Mouse (Mus musculus) heart, embryonic 12.5 days (tissue): ENCODE measurements around the gene Dppa1. TPM values are rescaled to one million over a fixed set of nuclear protein-coding genes. Genes with fewer than 3 reads are reported as not detected.
"Not testable (repeated sequence)": the region's sequence is repeated elsewhere in the genome, so short reads cannot be mapped to it uniquely, and the experiment has no call there.

Experiments
- ATAC-seq: fragments of 200-750 bp; cut with Nextera tagmentation; 2 replicates; pipeline ENCODE4 v1.8.0; 2017; ENCODE audit warnings: moderate TSS enrichment, moderate library complexity; ENCODE audit not compliant: insufficient number of reproducible peaks, low FRiP score
- H3K27ac ChIP-seq: fragments of 300-500 bp; sonication (generic); 2 replicates; pipeline ENCODE4 v1.5.1; 2016; ENCODE audit warnings: mild to moderate bottlenecking, moderate library complexity; ENCODE audit not compliant: poor library complexity, severe bottlenecking
- H3K27me3 ChIP-seq: fragments of 300-500 bp; sonication (generic); replicated peaks from 2 replicates; pipeline ENCODE4 v1.6.1; 2016; ENCODE audit warnings: mild to moderate bottlenecking, moderate library complexity
- H3K36me3 ChIP-seq: fragments of 300-500 bp; sonication (generic); 2 replicates; pipeline ENCODE4 v1.6.1; 2016; ENCODE audit warnings: mild to moderate bottlenecking, moderate library complexity
- H3K4me1 ChIP-seq: fragments of 300-500 bp; sonication (generic); replicated peaks from 2 replicates; pipeline ENCODE4 v1.6.1; 2016; ENCODE audit warnings: mild to moderate bottlenecking
- H3K4me2 ChIP-seq: fragments of 300-500 bp; sonication (generic); 2 replicates; pipeline ENCODE4 v1.6.1; 2016; ENCODE audit warnings: mild to moderate bottlenecking, moderate library complexity
- H3K4me3 ChIP-seq: fragments of 300-500 bp; sonication (generic); 2 replicates; pipeline ENCODE4 v1.5.1; 2016; ENCODE audit warnings: mild to moderate bottlenecking
- H3K9ac ChIP-seq: fragments of 300-500 bp; sonication (generic); 2 replicates; pipeline ENCODE4 v1.6.1; 2016; ENCODE audit warnings: mild to moderate bottlenecking, moderate library complexity
- H3K9me3 ChIP-seq: fragments of 300-500 bp; sonication (generic); replicated peaks from 2 replicates; pipeline ENCODE4 v1.6.1; 2016; ENCODE audit warnings: mild to moderate bottlenecking, moderate library complexity
- whole genome bisulfite sequencing: fragments of 180-500 bp; shearing (Covaris S2); methylation state at CpG from one replicate; pipeline ENCODE4 v1.1.7; 2016; 5-methylcytosine and 5-hydroxymethylcytosine counted together
- polyA plus RNA-seq: library from polyadenylated mRNA; unstranded; fragments of >200 nt; fragmentation: Nextera tagmentation; extraction: Ambion mirVana; gene quantifications from 2 replicates; pipeline ENCODE4 v1.2.1, GENCODE M21; 2016

Dppa1 gene
- polyA plus RNA-seq, result not detected in 2 replicates

DNA sequence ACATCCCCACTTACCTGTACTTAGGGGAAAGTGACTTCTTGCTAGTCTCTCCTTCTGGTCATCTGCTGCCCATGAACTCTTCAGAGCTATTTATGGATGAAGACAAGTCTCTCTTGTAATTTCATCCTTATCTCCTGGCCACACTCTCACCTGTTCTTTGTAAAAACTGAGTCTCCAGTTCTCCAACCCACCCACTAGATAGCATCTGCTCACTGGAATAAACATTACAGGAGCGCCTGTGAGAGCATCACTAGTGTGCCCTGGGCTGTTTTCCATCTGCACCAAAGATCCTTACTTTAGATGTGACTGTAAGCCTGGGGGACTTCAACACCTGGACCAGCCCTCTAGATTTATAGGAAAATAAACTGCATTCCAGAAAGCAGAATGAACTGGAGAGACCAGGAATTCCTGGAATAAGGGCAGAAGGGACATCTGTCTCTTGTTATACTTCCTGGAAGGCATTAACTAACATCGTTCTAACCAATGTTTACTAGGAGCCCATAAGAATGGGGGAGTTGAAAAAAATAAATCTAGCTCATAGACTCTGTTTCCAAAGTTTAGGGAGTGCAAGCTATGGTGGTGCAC lies at the start of gene Dppa1:
Gene Dppa1 (minus strand): TSS at position 51 of the 585 bp plus-strand sequence.
- H3K4me2 ChIP-seq, result no peak within 1 kb of the TSS
- H3K36me3 ChIP-seq, result no peaks in the 10 kb centered on the region
- H3K4me1 ChIP-seq, result no peaks in the 10 kb centered on the region
- H3K27me3 ChIP-seq, result no peaks in the 10 kb centered on the region
- H3K27ac ChIP-seq, result no peak within 1 kb of the TSS
- H3K9me3 ChIP-seq, result no peaks in the 10 kb centered on the region
- ATAC-seq, result no peak
- WGBS, result 68% methylated on average over 2 of the region's 2 CpGs
- H3K9ac ChIP-seq, result no peak within 1 kb of the TSS
- no peak within 1 kb of the TSS for H3K4me3 ChIP-seq

DNA sequence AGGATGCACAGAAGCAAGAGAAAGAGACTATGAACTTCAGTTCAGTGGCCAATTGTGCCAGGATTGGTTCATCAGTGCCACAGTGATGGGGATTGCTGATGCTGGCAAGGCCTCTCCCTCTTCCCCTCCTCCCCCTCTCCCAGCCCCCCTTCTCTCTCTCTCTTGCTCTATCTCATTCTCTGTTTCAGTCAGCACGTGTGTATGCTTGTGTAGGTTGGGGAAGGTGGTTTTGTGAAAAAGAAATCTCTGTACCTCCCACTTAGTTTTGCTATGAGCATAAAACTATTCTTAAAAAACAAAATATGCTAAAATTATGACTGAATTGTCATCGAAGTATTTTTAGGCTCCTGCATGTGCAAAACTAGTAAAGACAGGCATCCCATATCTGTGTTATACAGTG lies 38.9 kb upstream of the Dppa1 start:
- Histone ChIP-seq H3K4me3 (no peak overlapping the region), H3K27me3 (no peaks in the 10 kb centered on the region), H3K36me3 (no peaks in the 10 kb centered on the region), H3K4me2 (no peak overlapping the region), H3K9me3 (no peaks in the 10 kb centered on the region), H3K27ac (no peak overlapping the region), H3K9ac (no peak overlapping the region), H3K4me1 (no peaks in the 10 kb centered on the region)
- ATAC-seq, result no peak
- 68% methylated on average over 2 of the region's 2 CpGs for WGBS

DNA sequence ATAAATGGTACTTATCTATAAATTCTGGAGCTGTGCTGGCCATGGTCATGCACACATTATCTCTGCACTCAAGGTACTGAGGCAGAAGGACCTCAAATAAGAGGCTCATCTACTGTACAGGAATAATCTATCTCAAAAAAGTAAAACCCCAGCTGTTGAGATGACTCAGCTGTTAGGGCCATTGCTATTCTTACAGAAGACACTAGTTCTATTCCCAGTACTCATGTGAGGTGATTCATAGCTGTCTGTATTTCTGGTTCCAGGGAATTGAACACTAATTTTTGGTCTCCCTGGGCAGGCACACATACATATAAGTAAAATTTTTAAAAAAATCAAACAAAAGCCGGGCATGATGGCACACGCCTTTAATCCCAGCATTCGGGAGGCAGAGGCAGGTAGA lies 38.0 kb upstream of the Dppa1 start:
- Histone ChIP-seq H3K9me3 (no peaks in the 10 kb centered on the region), H3K4me3 (no peak overlapping the region), H3K4me1 (no peaks in the 10 kb centered on the region), H3K4me2 (no peak overlapping the region), H3K27ac (no peak overlapping the region), H3K36me3 (no peaks in the 10 kb centered on the region), H3K9ac (no peak overlapping the region), H3K27me3 (no peaks in the 10 kb centered on the region)
- no peak for ATAC-seq
- WGBS, result 81% methylated on average over 3 of the region's 3 CpGs

DNA sequence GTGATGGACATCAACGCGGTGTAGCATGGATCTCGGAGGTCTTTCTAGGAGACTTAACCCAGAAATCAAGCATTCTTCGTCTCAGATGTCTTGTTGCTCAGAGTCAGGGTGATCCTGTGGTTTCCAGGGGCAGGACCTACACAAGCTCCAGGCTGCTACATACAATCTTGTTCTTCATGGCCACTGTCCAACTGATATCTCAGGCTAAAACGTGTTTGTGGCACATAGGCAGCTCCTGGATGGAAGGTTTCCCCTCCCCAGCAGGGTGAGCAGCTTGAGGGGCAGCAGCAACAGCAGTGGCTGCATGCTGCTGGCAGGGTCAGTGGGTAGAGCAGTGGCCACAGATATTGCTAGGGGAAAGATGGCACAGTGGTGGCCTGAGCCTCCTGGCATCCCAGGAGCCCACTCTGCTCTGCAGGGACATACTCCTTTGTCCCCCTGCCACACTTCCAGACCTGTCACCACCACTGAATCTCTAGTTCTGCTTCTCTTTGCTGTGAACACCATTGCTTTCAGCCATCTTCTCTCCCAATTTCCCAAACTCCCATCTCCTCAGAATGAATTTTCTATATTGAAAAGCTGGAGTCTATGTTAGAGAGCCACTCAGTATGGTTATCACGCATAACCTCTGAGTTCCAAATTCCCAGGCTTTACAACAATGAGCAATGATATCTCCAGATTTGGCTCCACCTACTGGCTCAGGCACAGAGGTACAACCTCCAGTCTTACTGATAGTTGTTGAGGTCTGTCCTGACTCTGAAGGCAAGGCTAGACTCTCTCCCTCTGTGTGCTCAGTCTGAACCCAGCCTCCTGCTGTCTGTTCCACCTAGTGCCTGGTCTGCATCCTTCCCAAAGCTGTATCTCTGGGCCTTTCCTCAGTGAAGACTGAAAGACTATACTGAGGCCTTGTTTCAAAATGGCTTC lies 36.8 kb upstream of the Dppa1 start:
- peak; percentile 45; the same call in 1 of the 2 replicates for ATAC-seq
- H3K4me1 ChIP-seq, result no peaks in the 10 kb centered on the region
- H3K4me2 ChIP-seq, result no peak overlapping the region
- no peaks in the 10 kb centered on the region for H3K36me3 ChIP-seq
- no peak overlapping the region for H3K9ac ChIP-seq
- H3K4me3 ChIP-seq, result no peak overlapping the region
- WGBS, result 55% methylated on average over 6 of the region's 6 CpGs
- no peaks in the 10 kb centered on the region for H3K9me3 ChIP-seq
- no peak overlapping the region for H3K27ac ChIP-seq
- H3K27me3 ChIP-seq, result no peaks in the 10 kb centered on the region

DNA sequence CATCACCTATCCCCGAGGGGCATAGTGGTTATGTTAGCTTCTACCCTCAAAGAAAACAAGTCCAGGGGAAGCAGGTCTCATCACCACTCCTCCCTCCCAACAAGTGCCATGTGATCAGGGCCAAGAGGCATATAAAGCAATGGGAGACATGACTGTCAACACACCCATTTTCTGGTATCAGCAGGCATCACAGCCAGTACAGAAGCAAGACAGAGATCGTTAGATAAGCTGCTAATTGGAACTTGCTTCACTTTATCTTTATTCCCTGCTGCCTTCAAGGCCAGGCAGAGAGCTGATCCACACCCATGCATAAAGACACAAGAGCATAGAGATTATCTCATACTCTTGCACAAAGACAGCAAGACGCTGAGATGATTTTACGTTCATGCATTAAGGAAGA lies 34.2 kb upstream of the Dppa1 start:
- H3K4me1 ChIP-seq, result no peaks in the 10 kb centered on the region
- no peak overlapping the region for H3K4me3 ChIP-seq
- WGBS, result 62% methylated on average over 4 of the region's 4 CpGs
- ATAC-seq, result no peak
- H3K9ac ChIP-seq, result no peak overlapping the region
- H3K36me3 ChIP-seq, result no peaks in the 10 kb centered on the region
- H3K9me3 ChIP-seq, result no peaks in the 10 kb centered on the region
- H3K27me3 ChIP-seq, result no peaks in the 10 kb centered on the region
- H3K27ac ChIP-seq, result no peak overlapping the region
- H3K4me2 ChIP-seq, result no peak overlapping the region

- Histone ChIP-seq H3K27ac (no peak overlapping the region), H3K4me2 (no peak overlapping the region), H3K36me3 (no peaks in the 10 kb centered on the region), H3K27me3 (no peaks in the 10 kb centered on the region), H3K9ac (no peak overlapping the region), H3K4me3 (no peak overlapping the region), H3K9me3 (no peaks in the 10 kb centered on the region), H3K4me1 (no peaks in the 10 kb centered on the region)
- WGBS, result 41% methylated on average over 3 of the region's 3 CpGs
- no peak for ATAC-seq
Observed at GRCm38 (mm10) chr11:46652476-46652875, 23.4 kb upstream of the Dppa1 start.

- whole genome bisulfite sequencing, result 70% methylated on average over 3 of the region's 3 CpGs
- ATAC-seq, H3K27me3 ChIP-seq, H3K9me3 ChIP-seq, H3K4me2 ChIP-seq, H3K4me1 ChIP-seq, H3K9ac ChIP-seq, H3K36me3 ChIP-seq, H3K4me3 ChIP-seq, H3K27ac ChIP-seq: not testable (repeated sequence)
Observed at GRCm38 (mm10) chr11:46649655-46650054, 20.6 kb upstream of the Dppa1 start.

- WGBS, result 32% methylated on average over 1 of the region's 1 CpGs
- H3K36me3 ChIP-seq, result no peaks in the 10 kb centered on the region
- no peaks in the 10 kb centered on the region for H3K9me3 ChIP-seq
- ATAC-seq, result no peak
- no peaks in the 10 kb centered on the region for H3K4me1 ChIP-seq
- H3K27ac ChIP-seq, result no peak overlapping the region
- H3K27me3 ChIP-seq, result no peaks in the 10 kb centered on the region
- H3K9ac ChIP-seq, result no peak overlapping the region
- no peak overlapping the region for H3K4me2 ChIP-seq
- H3K4me3 ChIP-seq, result no peak overlapping the region
Observed at GRCm38 (mm10) chr11:46644824-46645223, 15.8 kb upstream of the Dppa1 start.

- Histone ChIP-seq H3K9ac (no peak overlapping the region), H3K27me3 (no peaks in the 10 kb centered on the region), H3K4me3 (no peak overlapping the region), H3K36me3 (no peaks in the 10 kb centered on the region), H3K4me2 (no peak overlapping the region), H3K9me3 (no peaks in the 10 kb centered on the region), H3K4me1 (no peaks in the 10 kb centered on the region), H3K27ac (no peak overlapping the region)
- ATAC-seq, result no peak
- 65% methylated on average over 3 of the region's 3 CpGs for WGBS
Observed at GRCm38 (mm10) chr11:46636568-46636967, 7.5 kb upstream of the Dppa1 start.

- H3K4me3 ChIP-seq, ATAC-seq, H3K27ac ChIP-seq, H3K4me2 ChIP-seq, H3K4me1 ChIP-seq, H3K27me3 ChIP-seq, H3K36me3 ChIP-seq, H3K9ac ChIP-seq, H3K9me3 ChIP-seq: not testable (repeated sequence)
- 83% methylated on average over 4 of the region's 4 CpGs for WGBS
Observed at GRCm38 (mm10) chr11:46635516-46635915, 6.5 kb upstream of the Dppa1 start.

DNA sequence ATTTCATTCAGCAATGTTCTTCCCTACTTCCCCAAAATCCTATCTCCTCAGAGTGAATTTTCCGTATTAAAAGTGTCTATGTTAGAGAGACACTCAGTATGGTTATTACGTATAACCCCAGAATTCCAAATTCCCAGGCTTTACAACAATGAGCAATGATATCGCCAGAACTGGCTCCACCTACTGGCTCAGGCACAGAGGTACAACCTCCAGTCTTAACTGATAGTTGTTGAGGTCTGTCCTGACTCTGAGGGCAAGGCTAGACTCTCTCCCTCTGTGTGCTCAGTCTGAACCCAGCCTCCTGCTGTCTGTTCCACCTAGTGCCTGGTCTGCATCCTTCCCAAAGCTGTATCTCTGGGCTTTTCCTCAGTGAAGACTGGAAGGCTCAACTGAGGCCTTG lies 2.6 kb upstream of the Dppa1 start:
- 27% methylated on average over 3 of the region's 3 CpGs for WGBS
- Histone ChIP-seq H3K9ac (no peak overlapping the region), H3K27ac (no peak overlapping the region), H3K36me3 (no peaks in the 10 kb centered on the region), H3K4me1 (no peaks in the 10 kb centered on the region), H3K4me3 (no peak overlapping the region), H3K9me3 (no peaks in the 10 kb centered on the region), H3K27me3 (no peaks in the 10 kb centered on the region), H3K4me2 (no peak overlapping the region)
- no peak for ATAC-seq
